Mouse (Mus musculus): ENCODE measurements around the gene Krtap8-1.

Krtap8-1 gene

DNA sequence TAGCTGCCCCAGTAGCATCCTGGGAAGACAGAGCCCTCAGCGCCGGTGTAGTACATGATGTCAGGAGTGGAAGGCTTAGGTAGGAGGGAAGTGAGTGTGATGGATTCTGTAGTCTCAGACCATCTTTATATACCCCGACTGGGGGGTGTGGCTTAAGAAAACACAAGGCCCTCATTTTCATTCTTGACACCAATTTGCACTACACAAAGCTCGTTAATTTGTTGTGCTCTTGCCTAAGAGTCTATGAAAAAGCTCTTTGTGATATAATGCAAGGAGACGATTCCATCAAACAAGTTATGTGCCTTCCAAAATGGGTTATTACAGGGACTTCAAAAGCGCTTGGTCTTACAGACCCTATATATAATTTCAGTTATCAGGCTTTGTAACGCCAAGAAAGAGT is at the start of gene Krtap8-1:
Krtap8-1 (minus strand) TSS at position 101 of the 400 bp plus-strand sequence.
- CTCF ChIA-PET = no interaction called here

DNA sequence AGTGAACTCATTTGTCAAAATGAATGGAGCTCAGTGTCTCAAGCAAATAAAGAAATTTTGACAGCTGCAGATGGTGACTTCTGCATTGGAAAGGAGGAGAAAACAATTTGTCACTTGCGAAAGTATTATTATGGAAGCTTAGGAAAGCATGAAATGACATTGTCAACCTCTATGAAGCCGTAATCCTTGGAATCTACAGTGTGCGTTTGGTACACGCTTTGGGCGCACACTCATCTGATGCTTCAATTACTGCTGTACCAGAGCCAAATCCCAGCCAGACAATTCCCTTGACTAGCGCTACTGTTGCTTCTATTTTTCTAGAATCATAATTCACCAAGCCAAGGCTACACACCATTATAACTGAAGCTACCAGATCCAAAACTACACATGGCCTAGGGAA is 49.6 kb upstream of the Krtap8-1 start:
- CTCF ChIA-PET = no interaction called here

DNA sequence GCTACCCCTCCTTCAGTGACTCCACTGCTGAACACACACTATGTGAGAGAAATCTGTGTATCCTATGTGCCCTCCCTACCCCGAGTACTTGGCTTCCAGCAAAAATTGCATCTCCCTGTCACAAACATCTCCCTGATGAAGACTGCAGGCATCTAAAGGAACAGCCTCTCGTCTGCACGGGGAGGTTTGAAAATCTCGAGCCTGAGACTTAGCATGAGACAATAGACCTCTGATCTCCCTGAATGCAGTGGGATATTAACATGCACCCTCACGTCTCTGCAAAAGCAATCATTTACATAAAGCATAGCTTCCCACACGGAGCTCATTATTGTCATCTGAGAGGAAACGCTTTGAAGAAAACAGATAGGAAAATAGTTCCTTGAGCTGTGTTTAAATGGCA is 42.8 kb upstream of the Krtap8-1 start:
- CTCF ChIA-PET = no interaction called here

DNA sequence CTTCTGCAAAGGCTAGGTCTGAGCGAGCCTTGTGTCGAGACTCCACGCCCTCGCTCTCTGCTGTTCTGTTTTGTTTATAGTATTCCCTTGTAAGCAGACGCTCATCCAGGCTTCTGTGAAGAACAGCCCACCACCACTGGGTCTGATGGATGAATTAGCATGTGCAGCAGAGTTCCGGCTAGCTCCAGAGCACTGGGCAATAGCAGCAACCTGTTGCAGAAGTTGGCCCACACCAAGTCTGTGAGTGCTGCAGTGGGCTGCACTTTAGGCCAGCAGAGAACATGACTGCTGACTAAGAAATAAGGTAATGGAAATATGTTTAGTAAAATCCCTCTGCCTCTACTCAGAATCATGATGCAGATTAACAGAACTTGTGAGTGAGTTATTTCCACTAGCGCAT is 42.1 kb upstream of the Krtap8-1 start:
- CTCF ChIA-PET = no interaction called here

DNA sequence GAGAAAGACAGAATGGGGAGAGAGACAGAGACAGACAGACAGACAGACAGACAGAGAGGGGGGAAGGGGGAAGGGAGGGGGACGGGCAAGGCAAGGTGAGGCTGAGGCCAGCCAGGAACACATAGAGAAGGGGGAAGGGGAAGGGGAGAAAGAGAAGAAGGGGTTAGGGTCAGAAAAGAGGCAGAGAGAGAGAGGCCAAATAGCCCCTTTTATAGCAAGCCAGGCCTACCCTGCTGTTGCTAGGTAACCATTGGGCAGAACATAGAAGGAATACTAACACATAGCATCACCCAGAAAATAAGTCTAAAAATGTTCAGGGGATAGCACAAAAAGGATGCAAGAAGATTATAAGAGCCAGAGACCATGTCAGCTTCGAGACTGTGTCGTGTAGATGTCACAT is 40.6 kb upstream of the Krtap8-1 start:
- CTCF ChIA-PET = no interaction called here

DNA sequence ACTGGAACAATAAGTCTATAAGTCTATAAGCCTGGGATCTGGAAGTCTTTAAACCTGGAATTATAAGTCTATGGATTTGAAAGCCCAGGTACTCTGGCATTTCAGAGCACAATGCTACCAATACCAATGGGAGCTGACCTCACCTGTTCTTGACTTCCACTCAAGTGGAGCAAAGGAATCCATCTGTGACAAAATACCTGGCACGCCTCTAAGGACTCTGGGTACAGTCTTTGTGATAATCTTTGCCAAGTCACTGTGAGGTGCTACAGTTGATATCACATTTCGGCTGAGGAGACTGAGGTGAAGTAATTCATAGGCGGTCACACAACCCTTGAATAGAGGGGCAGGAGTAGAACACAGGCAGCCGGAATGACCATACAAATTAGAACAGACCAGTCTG is 33.2 kb upstream of the Krtap8-1 start:
- CTCF ChIA-PET = no interaction called here

DNA sequence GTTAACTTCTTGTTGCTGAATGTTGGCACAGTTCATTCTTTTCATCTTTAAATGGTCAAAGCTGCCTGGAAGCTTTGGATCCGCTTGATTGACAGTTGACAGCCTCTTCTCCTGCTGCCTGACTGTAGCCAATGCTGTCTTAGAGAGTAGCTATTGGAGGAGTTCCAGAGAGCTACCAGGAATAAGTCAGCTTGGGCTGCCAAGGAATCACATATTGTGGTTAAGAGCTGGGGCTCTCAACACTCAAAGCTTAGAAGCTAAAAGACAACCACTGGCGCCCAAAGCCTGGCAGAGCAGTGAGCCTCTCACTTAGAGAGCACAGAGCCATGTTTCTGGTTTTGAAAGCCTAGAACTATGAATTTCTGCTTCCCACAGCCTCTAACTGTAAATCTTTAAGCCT is 32.8 kb upstream of the Krtap8-1 start:
- CTCF ChIA-PET = no interaction called here

DNA sequence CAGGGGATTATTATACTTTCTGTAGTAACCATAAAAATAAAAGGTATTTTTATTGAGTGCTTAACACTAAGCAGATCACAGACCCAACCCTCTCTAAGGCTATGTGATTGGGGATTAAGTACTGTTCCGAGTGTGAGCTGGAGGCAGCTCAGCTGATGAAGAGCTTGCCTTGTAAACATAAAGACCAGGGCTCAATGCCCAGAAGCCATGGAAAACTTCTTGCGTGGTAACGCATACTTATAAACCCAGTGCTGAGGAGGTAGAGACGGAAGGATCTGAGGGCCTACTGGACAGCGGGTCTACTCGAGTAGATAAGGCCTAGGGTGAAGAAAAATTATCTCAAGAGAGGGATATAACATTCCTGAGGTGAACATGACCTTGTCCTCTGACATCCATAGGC is 32.3 kb upstream of the Krtap8-1 start:
- CTCF ChIA-PET = no interaction called here

DNA sequence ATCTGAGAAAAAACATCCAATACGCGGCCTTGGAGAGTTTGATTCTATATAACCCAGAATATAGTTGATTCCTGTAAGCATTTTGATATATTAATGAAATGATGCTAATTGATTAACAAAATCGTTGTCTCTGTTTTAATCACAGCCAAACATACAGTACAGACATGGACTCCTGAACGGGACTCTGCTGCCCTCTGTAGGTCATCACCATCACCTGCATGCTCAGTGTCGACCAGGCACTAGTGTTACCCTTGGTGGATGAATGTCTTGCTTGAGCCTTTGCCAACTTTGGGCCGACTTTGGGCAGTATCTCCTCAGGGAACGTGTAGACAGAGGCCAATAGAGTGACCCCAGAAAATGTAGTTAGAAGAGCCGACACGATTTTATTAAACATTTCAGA is 29.9 kb upstream of the Krtap8-1 start:
- CTCF ChIA-PET = no interaction called here

DNA sequence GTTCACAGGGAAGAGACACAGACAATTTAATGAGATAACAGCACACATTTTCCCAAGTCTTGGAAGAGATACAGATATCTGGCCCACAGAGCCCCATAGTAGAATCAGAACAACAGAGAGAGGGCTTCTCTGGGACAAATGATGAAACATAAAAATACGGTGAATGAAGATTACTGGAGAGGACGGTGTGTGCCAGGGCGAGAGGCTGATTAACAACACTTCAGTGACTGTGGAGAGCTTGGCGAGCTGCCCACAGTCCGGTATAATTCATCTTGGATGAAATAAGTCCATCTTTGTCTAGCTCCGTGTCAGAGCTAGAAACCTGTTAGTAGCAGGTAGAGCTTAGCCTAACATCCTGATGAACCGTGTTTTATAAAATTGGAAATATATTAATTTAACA is 25.7 kb upstream of the Krtap8-1 start:
- CTCF ChIA-PET = no interaction called here

DNA sequence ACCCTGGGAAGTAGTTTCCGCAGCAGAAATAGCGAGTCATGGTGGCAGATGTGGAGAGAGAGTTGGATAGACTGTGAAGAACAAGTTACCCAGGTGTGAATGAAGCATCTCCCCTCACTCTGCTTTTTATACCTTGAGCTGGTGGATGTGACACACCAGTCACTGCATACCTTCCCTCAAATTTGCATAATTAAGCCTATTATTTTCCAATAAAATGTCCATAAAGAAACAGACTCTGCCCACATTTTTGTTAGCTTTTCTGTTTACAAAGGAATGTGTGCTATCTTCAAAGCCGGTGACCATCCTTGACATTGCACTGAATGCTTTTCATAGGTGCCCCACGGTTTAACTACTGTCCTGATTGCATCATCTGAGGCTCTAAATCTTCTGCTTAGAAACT is 20.5 kb upstream of the Krtap8-1 start, which contains the start of gene Krtap7-1:
Krtap7-1 (minus strand) TSS at position 101 of the 400 bp plus-strand sequence.
- CTCF ChIA-PET = no interaction called here

DNA sequence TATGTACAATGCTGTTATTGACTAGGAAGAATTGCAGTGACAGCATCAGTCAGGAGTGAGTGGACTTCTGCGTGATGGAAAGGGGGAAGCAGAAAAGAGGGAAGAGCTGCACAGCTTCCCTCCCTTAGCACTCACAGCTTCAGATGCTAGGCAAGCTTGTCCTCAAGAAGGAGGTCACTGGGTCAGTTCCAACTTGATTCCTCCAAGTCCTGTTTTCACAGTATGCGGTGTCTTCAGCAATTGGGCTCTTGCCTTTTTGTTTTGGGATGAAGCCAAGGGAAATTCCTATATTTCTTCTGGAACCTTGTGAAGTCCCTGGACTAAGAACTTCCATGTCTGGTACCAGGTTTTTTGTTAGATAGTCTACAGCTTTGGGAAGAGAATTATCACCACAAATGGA is 15.8 kb upstream of the Krtap8-1 start:
- CTCF ChIA-PET = no interaction called here

DNA sequence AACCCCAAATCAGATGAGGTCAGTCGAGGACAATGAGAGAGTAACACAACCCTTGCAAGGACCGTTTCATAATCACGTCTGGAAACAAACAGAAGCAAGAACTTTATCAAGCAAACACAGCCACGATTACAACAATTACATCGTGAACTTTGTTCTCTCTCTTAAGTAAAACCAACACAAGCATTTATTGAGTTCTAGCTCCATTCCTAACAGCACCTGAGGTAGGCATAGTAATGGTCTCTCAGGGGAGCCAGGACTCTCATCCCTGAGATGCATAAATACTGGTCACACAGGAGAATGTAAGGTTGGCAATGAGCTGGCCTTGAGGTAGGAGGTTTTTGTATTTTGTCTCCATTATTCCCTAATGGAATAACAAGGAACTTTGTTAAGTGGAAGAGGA is 14.1 kb upstream of the Krtap8-1 start:
- CTCF ChIA-PET = no interaction called here

DNA sequence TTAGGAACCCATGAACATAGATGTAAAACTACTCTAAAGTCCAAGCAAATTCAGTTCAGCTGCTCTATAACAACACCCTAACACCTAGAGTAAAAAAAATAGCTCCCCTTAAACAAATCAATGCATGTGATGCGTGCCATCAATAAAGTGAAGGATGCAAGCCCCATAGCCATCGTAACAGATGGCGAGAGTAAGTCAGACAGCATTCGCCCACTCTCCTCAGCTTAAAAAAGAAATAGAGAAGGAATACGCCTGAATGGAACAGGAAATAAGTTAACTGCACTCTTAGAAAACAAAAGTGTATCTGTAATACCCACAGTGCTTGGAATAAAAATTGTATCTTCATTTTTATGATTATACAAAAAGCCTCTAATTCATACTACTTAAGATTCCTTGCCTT is 9.2 kb upstream of the Krtap8-1 start:
- CTCF ChIA-PET = no interaction called here

DNA sequence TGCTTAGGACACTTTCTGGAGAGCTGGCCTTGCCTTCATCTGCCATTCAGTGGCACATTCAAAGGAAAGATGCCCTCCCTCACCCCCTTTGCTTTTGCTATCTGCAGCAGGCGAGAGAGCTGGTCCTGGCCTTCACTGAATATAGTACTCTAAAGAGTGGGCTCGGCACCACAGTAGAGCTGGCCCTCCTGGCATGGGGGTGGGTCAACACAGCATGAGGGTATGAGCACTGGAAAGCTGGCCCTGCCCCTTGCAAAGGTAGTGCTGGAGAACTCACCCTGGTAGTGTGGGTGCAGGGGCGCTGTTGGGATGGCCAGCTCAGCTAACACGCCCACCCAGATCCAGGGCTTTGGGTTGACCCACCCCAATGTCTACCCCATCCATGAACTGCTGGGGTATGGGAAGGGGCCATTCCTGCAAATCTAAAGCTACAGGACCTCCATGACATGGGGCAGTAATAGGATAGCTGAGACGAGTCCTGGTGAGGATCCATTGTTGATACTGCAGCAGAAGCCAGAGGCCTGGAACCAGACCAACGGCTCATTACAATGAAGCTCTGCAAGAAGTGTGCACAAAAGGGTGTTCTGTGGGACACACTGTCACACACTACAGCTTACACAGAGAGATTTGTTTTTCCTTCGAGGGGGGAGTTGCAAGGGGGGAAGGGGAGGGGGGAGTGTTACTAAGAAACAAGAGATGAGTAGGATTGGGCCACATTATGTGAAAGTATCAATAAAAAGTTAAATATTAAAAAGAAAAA is 7.8 kb upstream of the Krtap8-1 start:
- CTCF ChIA-PET = no interaction called here

DNA sequence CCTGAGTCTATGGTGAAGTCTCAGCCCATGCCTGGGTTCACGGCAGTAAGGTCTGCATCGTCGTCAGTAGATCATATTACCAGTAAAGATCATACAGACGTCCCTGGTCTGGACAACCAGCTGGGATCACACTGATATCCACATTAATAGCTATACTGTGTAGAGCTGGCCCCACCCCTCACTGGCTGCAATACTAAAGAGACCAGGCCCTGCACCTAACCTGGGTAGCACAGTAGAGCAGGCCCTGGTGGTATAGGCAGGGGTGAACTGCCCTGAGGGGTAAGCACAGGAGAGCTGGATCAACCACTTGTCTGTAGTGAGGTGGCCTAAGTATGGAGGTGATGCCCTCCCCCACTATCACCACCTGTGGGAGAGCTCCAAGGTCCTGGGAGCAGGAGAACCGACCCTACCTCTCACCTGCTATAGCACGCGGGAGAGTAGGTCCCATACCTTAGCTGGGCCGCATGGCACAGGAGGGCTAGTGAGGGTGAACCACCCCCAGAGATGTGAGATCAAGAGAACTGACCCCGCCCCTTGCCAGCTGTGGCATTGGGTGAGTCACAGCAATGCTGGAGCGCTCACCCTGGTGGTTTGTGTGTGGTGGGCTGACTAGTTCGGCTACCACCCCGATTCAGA is 10.0 kb downstream of the Krtap8-1 start:
- CTCF ChIA-PET = no interaction called here

DNA sequence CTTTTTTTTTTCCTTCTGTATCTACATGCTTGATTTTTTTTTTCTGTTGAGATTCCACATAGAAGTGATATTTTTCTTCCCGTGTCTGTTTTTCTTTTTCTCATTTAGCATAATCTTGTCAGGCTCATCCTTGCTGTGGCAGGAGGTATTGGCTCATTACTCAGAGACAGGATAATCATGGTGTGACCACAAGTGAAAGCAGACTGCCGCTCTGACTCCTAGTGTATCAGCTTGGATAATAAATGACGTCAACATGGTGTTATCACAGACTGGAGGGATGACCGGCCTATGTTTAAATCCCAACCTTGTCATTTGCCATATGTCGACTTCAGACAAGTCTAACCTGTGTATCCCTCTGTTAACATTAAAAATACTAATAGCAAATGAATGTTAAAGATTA is 26.6 kb downstream of the Krtap8-1 start:
- CTCF ChIA-PET = interaction anchor here (0.7 kb wide), 1 partner anchor 38 kb away, joined by 5 read pairs; no protein-coding TSS in a partner anchor
